Mouse (Mus musculus) kidney, embryonic 16.5 days (tissue): ENCODE measurements around the gene Igdcc3. TPM values are rescaled to one million over a fixed set of nuclear protein-coding genes. Genes with fewer than 3 reads are reported as not detected.
A peak's percentile ranks its signal among the peaks of the same experiment; 100 is the strongest.

Experiments
- ATAC-seq: fragments of 200-750 bp; cut with Nextera tagmentation; 2 replicates; pipeline ENCODE4 v1.8.0; 2017; ENCODE audit warnings: moderate TSS enrichment; ENCODE audit not compliant: low FRiP score, low TSS enrichment
- H3K27ac ChIP-seq: fragments of 300-500 bp; sonication (generic); 2 replicates; pipeline ENCODE4 v1.5.1; 2014; ENCODE audit warnings: low read length
- H3K27me3 ChIP-seq: fragments of 300-500 bp; sonication (generic); 2 replicates; pipeline ENCODE4 v1.6.1; 2014; ENCODE audit warnings: low read length, control low read depth, mixed read lengths; ENCODE audit not compliant: insufficient read depth
- H3K36me3 ChIP-seq: fragments of 300-500 bp; sonication (generic); 2 replicates; pipeline ENCODE4 v1.6.1; 2014; ENCODE audit warnings: low read length, control low read depth, mixed read lengths; ENCODE audit not compliant: insufficient read depth
- H3K4me1 ChIP-seq: fragments of 300-500 bp; sonication (generic); 2 replicates; pipeline ENCODE4 v1.6.1; 2014; ENCODE audit warnings: low read length, control low read depth, mixed read lengths; ENCODE audit not compliant: insufficient read depth
- H3K4me2 ChIP-seq: fragments of 300-500 bp; sonication (generic); replicated peaks from 2 replicates; pipeline ENCODE4 v1.6.1; 2014; ENCODE audit warnings: low read depth, low read length
- H3K4me3 ChIP-seq: fragments of 300-500 bp; sonication (generic); 2 replicates; pipeline ENCODE4 v1.5.1; 2014; ENCODE audit warnings: mild to moderate bottlenecking, low read length
- H3K9ac ChIP-seq: fragments of 300-500 bp; sonication (generic); replicated peaks from 2 replicates; pipeline ENCODE4 v1.6.1; 2014; ENCODE audit warnings: low read length
- H3K9me3 ChIP-seq: fragments of 300-500 bp; sonication (generic); 2 replicates; pipeline ENCODE4 v1.6.1; 2016; ENCODE audit warnings: low read length, control low read depth
- WGBS: fragments of 180-500 bp; shearing (Covaris S2); extraction: QIAGEN DNeasy Blood & Tissue Kit; methylation state at CpG from one replicate; pipeline ENCODE4 v1.1.7; 2014; 5-methylcytosine and 5-hydroxymethylcytosine counted together
- polyA plus RNA-seq: library from polyadenylated mRNA; unstranded; fragments of >200 nt; fragmentation: Nextera tagmentation; extraction: Ambion mirVana; gene quantifications from 2 replicates; pipeline ENCODE4 v1.2.1, GENCODE M21; 2015

Igdcc3 gene
- polyA plus RNA-seq, 1 experiment from 2014 or later: 3.2 TPM

GRCm38 (mm10) chr9:65166386-65166785 lies 25.4 kb downstream of the Igdcc3 start:
- Histone ChIP-seq H3K4me2 (no peak overlapping the region), H3K4me3 (no peak overlapping the region), H3K36me3 (no peaks in the 10 kb centered on the region), H3K27ac (no peak overlapping the region), H3K27me3 (peaks cover 13% of the 10 kb centered on the region), H3K9me3 (no peaks in the 10 kb centered on the region), H3K4me1 (peaks cover 31% of the 10 kb centered on the region), H3K9ac (no peak overlapping the region)
- no peak for ATAC-seq
- 29% methylated on average over 9 of the region's 9 CpGs for WGBS

GRCm38 (mm10) chr9:65168534-65168933 lies 27.5 kb downstream of the Igdcc3 start:
- Histone ChIP-seq H3K9me3 (no peaks in the 10 kb centered on the region), H3K4me1 (peaks cover 19% of the 10 kb centered on the region), H3K9ac (no peak overlapping the region), H3K4me2 (no peak overlapping the region), H3K27ac (no peak overlapping the region), H3K4me3 (no peak overlapping the region), H3K27me3 (0 out of 2 replicates have a peak, but pooled peaks cover 5% of the 10 kb centered on the region), H3K36me3 (no peaks in the 10 kb centered on the region)
- WGBS: 17% methylated on average over 6 of the region's 6 CpGs
- ATAC-seq: no peak

GRCm38 (mm10) chr9:65168952-65169351 lies 28.0 kb downstream of the Igdcc3 start:
- Histone ChIP-seq H3K27ac (no peak overlapping the region), H3K4me1 (peaks cover 17% of the 10 kb centered on the region), H3K9ac (no peak overlapping the region), H3K9me3 (no peaks in the 10 kb centered on the region), H3K27me3 (0 out of 2 replicates have a peak, but pooled peaks cover 5% of the 10 kb centered on the region), H3K4me3 (no peak overlapping the region), H3K36me3 (no peaks in the 10 kb centered on the region), H3K4me2 (no peak overlapping the region)
- 0 out of 2 replicates have a peak, but pooled peaks have one; percentile 35 for ATAC-seq
- WGBS: 23% methylated on average over 4 of the region's 4 CpGs

GRCm38 (mm10) chr9:65172654-65173053 lies 31.7 kb downstream of the Igdcc3 start:
- no peak for ATAC-seq
- H3K27me3 ChIP-seq: peaks cover 4% of the 10 kb centered on the region; the same call in 1 of the 2 replicates
- H3K9ac ChIP-seq: no peak overlapping the region
- no peak overlapping the region for H3K4me2 ChIP-seq
- WGBS: 23% methylated on average over 9 of the region's 9 CpGs
- H3K9me3 ChIP-seq: no peaks in the 10 kb centered on the region
- H3K4me1 ChIP-seq: peaks cover 21% of the 10 kb centered on the region
- no peaks in the 10 kb centered on the region for H3K36me3 ChIP-seq
- no peak overlapping the region for H3K4me3 ChIP-seq
- H3K27ac ChIP-seq: no peak overlapping the region

GRCm38 (mm10) chr9:65175234-65175938 lies 34.4 kb downstream of the Igdcc3 start:
- H3K4me2 ChIP-seq: no peak overlapping the region
- H3K4me3 ChIP-seq: no peak overlapping the region
- no peak overlapping the region for H3K27ac ChIP-seq
- WGBS: 45% methylated on average over 5 of the region's 5 CpGs
- peaks cover 6% of the 10 kb centered on the region; the same call in 1 of the 2 replicates for H3K27me3 ChIP-seq
- ATAC-seq: no peak
- no peaks in the 10 kb centered on the region for H3K36me3 ChIP-seq
- H3K9ac ChIP-seq: no peak overlapping the region
- H3K9me3 ChIP-seq: no peaks in the 10 kb centered on the region
- H3K4me1 ChIP-seq: peaks cover 35% of the 10 kb centered on the region

GRCm38 (mm10) chr9:65175939-65176871 lies 35.2 kb downstream of the Igdcc3 start:
- Histone ChIP-seq H3K4me2 (no peak overlapping the region), H3K4me1 (peaks cover 43% of the 10 kb centered on the region), H3K27me3 (peaks cover 6% of the 10 kb centered on the region; the same call in 1 of the 2 replicates), H3K9me3 (no peaks in the 10 kb centered on the region), H3K9ac (no peak overlapping the region), H3K36me3 (no peaks in the 10 kb centered on the region), H3K4me3 (no peak overlapping the region), H3K27ac (no peak overlapping the region)
- 39% methylated on average over 9 of the region's 9 CpGs for WGBS
- no peak for ATAC-seq

- Histone ChIP-seq H3K4me3 (no peak overlapping the region), H3K4me2 (no peak overlapping the region), H3K9me3 (no peaks in the 10 kb centered on the region), H3K9ac (no peak overlapping the region), H3K4me1 (peaks cover 46% of the 10 kb centered on the region), H3K27me3 (peaks cover 6% of the 10 kb centered on the region; the same call in 1 of the 2 replicates), H3K27ac (no peak overlapping the region), H3K36me3 (no peaks in the 10 kb centered on the region)
- WGBS: 87% methylated on average over 3 of the region's 3 CpGs
- no peak for ATAC-seq
Measured at GRCm38 (mm10) chr9:65177497-65177896, 36.5 kb downstream of the Igdcc3 start.

- H3K4me1 ChIP-seq: peaks cover 46% of the 10 kb centered on the region
- no peaks in the 10 kb centered on the region for H3K36me3 ChIP-seq
- H3K4me3 ChIP-seq: no peak overlapping the region
- H3K4me2 ChIP-seq: peak overlapping the region; percentile 43; the same call in 1 of the 2 replicates
- peaks cover 6% of the 10 kb centered on the region; the same call in 1 of the 2 replicates for H3K27me3 ChIP-seq
- WGBS: 70% methylated on average over 10 of the region's 10 CpGs
- no peak overlapping the region for H3K27ac ChIP-seq
- no peak overlapping the region for H3K9ac ChIP-seq
- H3K9me3 ChIP-seq: no peaks in the 10 kb centered on the region
- ATAC-seq: no peak
Measured at GRCm38 (mm10) chr9:65177912-65178311, 36.9 kb downstream of the Igdcc3 start.

GRCm38 (mm10) chr9:65178336-65179213 lies 37.6 kb downstream of the Igdcc3 start:
- Histone ChIP-seq H3K4me1 (peaks cover 46% of the 10 kb centered on the region), H3K9me3 (no peaks in the 10 kb centered on the region), H3K36me3 (no peaks in the 10 kb centered on the region), H3K4me3 (0 out of 2 replicates have a peak overlapping the region, but pooled peaks have one; percentile 3), H3K4me2 (peak overlapping the region; percentile 43), H3K27ac (0 out of 2 replicates have a peak overlapping the region, but pooled peaks have one; percentile 29), H3K9ac (peak overlapping the region; percentile 50; the same call in 1 of the 2 replicates), H3K27me3 (peaks cover 6% of the 10 kb centered on the region; the same call in 1 of the 2 replicates)
- ATAC-seq: peak; percentile 77
- 14% methylated on average over 22 of the region's 22 CpGs for WGBS
